Mouse (Mus musculus): Measurements from ENCODE around the gene Cd6. TPM values are rescaled to one million over a fixed set of nuclear protein-coding genes. Genes with fewer than 3 reads are reported as not detected.

Gene Cd6
- total and polyA plus RNA-seq, 2 experiments from 2014 or later = not detected

DNA sequence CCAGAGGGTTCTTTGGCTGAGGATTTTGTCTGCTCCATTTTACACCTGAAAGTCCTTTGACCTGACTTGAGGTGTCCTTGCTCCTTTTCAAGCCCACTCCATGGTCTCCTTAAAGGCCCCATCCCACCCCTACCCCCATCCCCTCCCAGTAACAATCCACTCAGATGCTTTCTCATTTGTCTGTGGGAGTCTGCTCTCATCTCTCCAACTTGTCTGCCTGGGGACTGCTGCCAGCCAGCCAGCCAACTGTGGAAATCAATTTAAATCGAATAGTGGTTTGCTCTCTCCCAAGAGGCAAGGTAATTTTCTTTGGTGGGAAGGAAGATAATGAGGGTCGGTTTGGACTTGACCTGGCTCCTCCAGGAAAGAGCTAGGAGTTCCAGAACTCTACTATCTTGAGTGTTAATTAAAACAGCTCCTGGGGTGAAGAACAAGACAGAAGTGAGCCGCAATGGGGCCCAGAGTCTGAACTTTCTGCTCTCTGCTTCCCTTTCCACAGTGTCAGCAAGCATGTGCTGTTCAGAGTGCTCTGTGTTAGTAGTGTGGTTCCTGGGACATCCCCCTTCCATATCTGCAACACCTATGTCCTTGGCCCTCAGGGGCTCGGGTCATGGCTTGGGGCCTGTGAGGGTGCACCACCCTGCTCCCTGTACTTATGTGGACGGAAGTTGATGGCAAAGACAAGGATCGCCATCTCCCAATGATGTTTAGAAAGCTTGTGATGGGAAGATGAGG, 61.0 kb downstream of the Cd6 start:
- H3K4me3 ChIP-seq (ENCODE audit: low read depth, low read length) = no peak overlapping the region
- DNase-seq (ENCODE audit: low spot score) (no peak), ATAC-seq (ENCODE audit: insufficient read depth, low read depth) (no peak)
- no peak for TF ChIP-seq CTCF (IDR thresholded peaks at IDR 0.05; ENCODE audit: low read depth)
- no peak for TF ChIP-seq EP300 (IDR thresholded peaks at IDR 0.05; ENCODE audit: low read depth)
- peak overlapping the region; percentile 32 for H3K27ac ChIP-seq (ENCODE audit: low read depth)
- no peaks in the 10 kb centered on the region for H3K27me3 ChIP-seq (ENCODE audit: control insufficient read depth, insufficient read depth, low read length)
- H3K4me1 ChIP-seq (ENCODE audit: control insufficient read depth, insufficient read depth) = peaks cover 18% of the 10 kb centered on the region
- no peaks in the 10 kb centered on the region for H3K36me3 ChIP-seq (replicated peaks; ENCODE audit: control insufficient read depth, insufficient read depth, low read length)
- H3K9ac ChIP-seq (replicated peaks; ENCODE audit: low read depth, low read length) = no peak overlapping the region
- WGBS = 64% methylated on average over 6 of the region's 6 CpGs
- H3K4me2 ChIP-seq (ENCODE audit: low read depth, low read length) = no peak overlapping the region
- no peaks in the 10 kb centered on the region for H3K9me3 ChIP-seq (replicated peaks; ENCODE audit: control insufficient read depth, low read length)

DNA sequence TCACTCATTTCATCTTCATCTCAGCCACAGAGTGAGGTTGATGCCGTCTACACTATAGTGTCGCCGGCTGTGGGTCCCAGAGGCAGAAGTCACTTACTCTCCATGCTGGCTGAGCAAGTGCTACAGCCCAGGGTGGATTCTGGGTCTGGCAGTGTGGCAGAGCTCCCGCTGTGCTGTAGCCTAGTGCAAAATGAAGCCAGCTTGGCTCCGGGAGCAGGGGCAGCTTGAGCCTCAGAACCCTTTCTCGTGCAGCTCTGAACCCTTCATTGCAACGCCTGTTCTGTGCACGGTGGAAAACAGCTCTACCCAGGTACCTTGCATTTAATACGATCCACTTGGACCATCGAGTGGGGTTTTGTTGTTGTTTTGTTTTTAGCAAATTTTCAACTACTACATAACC, 62.2 kb downstream of the Cd6 start:
- H3K9me3 ChIP-seq (replicated peaks; ENCODE audit: control insufficient read depth, low read length) = no peaks in the 10 kb centered on the region
- H3K36me3 ChIP-seq (replicated peaks; ENCODE audit: control insufficient read depth, insufficient read depth, low read length) = no peaks in the 10 kb centered on the region
- whole genome bisulfite sequencing = 89% methylated on average over 10 of the region's 10 CpGs
- no peak overlapping the region for H3K27ac ChIP-seq (ENCODE audit: low read depth)
- H3K4me3 ChIP-seq (ENCODE audit: low read depth, low read length) = no peak overlapping the region
- no peak overlapping the region for H3K4me2 ChIP-seq (ENCODE audit: low read depth, low read length)
- H3K27me3 ChIP-seq (ENCODE audit: control insufficient read depth, insufficient read depth, low read length) = no peaks in the 10 kb centered on the region
- no peak overlapping the region for H3K9ac ChIP-seq (replicated peaks; ENCODE audit: low read depth, low read length)
- DNase-seq (ENCODE audit: low spot score) = no peak
- no peak for TF ChIP-seq EP300 (IDR thresholded peaks at IDR 0.05; ENCODE audit: low read depth)
- peaks cover 18% of the 10 kb centered on the region for H3K4me1 ChIP-seq (ENCODE audit: control insufficient read depth, insufficient read depth)
- no peak for ATAC-seq (ENCODE audit: insufficient read depth, low read depth)

DNA sequence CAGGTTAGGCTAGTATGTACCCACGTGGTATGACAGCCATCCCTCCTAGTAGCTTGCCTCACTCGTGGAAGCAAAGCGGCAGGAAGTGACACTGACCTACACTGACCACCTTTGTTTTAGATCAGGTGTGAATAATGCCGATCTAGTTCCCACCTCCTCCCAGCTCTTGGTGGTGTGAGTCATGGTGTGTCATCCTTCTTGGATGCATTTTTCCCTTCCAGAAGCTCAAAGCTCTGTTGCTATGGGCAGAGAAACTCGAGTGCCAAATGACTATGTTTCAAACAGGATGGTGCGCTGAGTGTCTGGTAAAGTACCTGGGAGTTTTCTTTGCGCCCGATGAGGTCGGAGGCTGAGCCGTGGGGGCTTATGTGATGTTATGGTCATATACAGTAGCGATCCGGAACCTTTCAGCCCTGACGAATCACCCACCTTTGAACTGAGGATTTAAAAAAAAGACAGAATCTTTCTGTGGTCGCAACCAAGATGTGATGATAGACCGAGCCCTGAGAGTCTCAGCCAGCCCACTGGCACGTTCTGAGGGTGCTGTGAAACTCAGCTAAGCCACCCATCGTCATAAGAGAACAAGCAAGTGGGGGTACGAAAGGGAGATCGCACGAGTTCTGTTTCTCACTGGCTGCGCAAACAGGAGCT, 66.4 kb downstream of the Cd6 start:
- ATAC-seq (ENCODE audit: insufficient read depth, low read depth) = no peak
- TF ChIP-seq EP300 (IDR thresholded peaks at IDR 0.05; ENCODE audit: low read depth) (no peak), CTCF (IDR thresholded peaks at IDR 0.05; ENCODE audit: low read depth) (no peak)
- Histone ChIP-seq H3K4me1 (ENCODE audit: control insufficient read depth, insufficient read depth) (peaks cover 24% of the 10 kb centered on the region), H3K4me2 (ENCODE audit: low read depth, low read length) (no peak overlapping the region), H3K36me3 (replicated peaks; ENCODE audit: control insufficient read depth, insufficient read depth, low read length) (no peaks in the 10 kb centered on the region), H3K27ac (ENCODE audit: low read depth) (no peak overlapping the region), H3K4me3 (ENCODE audit: low read depth, low read length) (no peak overlapping the region), H3K9ac (replicated peaks; ENCODE audit: low read depth, low read length) (no peak overlapping the region), H3K9me3 (replicated peaks; ENCODE audit: control insufficient read depth, low read length) (no peaks in the 10 kb centered on the region), H3K27me3 (ENCODE audit: control insufficient read depth, insufficient read depth, low read length) (no peaks in the 10 kb centered on the region)
- WGBS = 78% methylated on average over 21 of the region's 21 CpGs
- no peak for DNase-seq (ENCODE audit: low spot score)

DNA sequence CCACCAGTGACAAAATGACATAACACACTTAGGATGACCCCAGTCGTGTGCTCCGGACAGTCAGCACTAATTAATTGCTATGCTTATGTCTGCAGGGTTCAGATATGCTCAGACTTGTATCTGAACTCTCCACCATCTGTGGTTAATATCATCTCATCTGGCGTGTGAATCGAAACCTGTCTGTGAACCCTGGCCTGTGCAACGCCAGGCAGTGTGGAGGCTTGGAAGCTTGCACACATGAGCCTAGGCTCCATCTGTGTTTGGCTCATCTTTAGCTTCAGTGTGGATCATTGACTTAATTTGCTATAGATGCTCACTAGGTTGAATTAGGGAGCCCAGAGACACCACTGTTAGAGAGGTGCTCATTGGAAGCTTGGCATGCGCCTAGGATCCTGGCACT, 67.4 kb downstream of the Cd6 start:
- ATAC-seq (ENCODE audit: insufficient read depth, low read depth) (no peak), DNase-seq (ENCODE audit: low spot score) (no peak)
- no peak overlapping the region for H3K27ac ChIP-seq (ENCODE audit: low read depth)
- no peak overlapping the region for H3K9ac ChIP-seq (replicated peaks; ENCODE audit: low read depth, low read length)
- no peaks in the 10 kb centered on the region for H3K36me3 ChIP-seq (replicated peaks; ENCODE audit: control insufficient read depth, insufficient read depth, low read length)
- TF ChIP-seq CTCF (IDR thresholded peaks at IDR 0.05; ENCODE audit: low read depth) (no peak), EP300 (IDR thresholded peaks at IDR 0.05; ENCODE audit: low read depth) (no peak)
- no peak overlapping the region for H3K4me3 ChIP-seq (ENCODE audit: low read depth, low read length)
- 78% methylated on average over 6 of the region's 6 CpGs for WGBS
- no peaks in the 10 kb centered on the region for H3K9me3 ChIP-seq (replicated peaks; ENCODE audit: control insufficient read depth, low read length)
- H3K4me1 ChIP-seq (ENCODE audit: control insufficient read depth, insufficient read depth) = peaks cover 23% of the 10 kb centered on the region
- no peak overlapping the region for H3K4me2 ChIP-seq (ENCODE audit: low read depth, low read length)
- no peaks in the 10 kb centered on the region for H3K27me3 ChIP-seq (ENCODE audit: control insufficient read depth, insufficient read depth, low read length)

DNA sequence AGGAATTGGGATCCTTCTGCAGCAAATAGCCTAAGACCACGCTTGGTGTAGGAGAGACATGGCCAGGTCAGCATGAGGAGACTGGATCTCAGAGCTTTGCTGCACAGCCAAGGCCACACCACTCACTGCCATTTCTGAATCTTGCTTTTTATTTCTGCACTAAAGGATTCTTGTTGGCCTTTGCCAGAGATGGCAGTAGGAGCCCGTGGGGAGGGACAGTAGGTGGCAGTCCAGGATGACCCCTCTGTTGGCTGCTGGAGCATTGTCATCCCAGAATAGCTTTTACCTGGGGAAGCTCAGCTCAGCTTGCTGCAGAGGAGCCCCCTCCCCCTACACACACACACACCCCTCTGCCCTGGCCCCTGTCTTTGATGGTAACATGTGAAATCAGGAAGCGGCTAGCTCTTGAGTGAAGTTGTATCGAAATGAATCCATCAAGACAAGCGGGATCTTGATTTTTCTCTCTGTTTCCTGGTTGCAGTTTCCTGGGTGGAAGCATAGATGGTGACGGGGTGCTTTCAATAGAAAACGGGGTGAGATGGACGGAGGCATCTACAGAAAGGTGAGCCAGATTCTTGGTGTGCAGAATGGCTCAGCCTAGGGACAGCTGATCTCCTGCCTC, 68.0 kb downstream of the Cd6 start:
- Histone ChIP-seq H3K36me3 (replicated peaks; ENCODE audit: control insufficient read depth, insufficient read depth, low read length) (no peaks in the 10 kb centered on the region), H3K9ac (replicated peaks; ENCODE audit: low read depth, low read length) (no peak overlapping the region), H3K9me3 (replicated peaks; ENCODE audit: control insufficient read depth, low read length) (no peaks in the 10 kb centered on the region), H3K27me3 (ENCODE audit: control insufficient read depth, insufficient read depth, low read length) (no peaks in the 10 kb centered on the region), H3K27ac (ENCODE audit: low read depth) (no peak overlapping the region), H3K4me1 (ENCODE audit: control insufficient read depth, insufficient read depth) (peaks cover 23% of the 10 kb centered on the region), H3K4me2 (ENCODE audit: low read depth, low read length) (no peak overlapping the region), H3K4me3 (ENCODE audit: low read depth, low read length) (no peak overlapping the region)
- no peak for TF ChIP-seq CTCF (IDR thresholded peaks at IDR 0.05; ENCODE audit: low read depth)
- TF ChIP-seq EP300 (IDR thresholded peaks at IDR 0.05; ENCODE audit: low read depth) = no peak
- ATAC-seq (ENCODE audit: insufficient read depth, low read depth) (no peak), DNase-seq (ENCODE audit: low spot score) (no peak)
- 81% methylated on average over 8 of the region's 8 CpGs for WGBS
